Mouse (Mus musculus): ENCODE data around the gene Tet3. TPM values are rescaled to one million over a fixed set of nuclear protein-coding genes. Genes with fewer than 3 reads are reported as not detected.

Gene Tet3
- polyA plus RNA-seq, 1 experiment from 2014 or later = 79.2 TPM

- H3K9me3 ChIP-seq = no peaks in the 10 kb centered on the region
- peak; percentile 98 for ATAC-seq (ENCODE audit: low read depth)
- WGBS = under 1% methylated on average over 62 of the region's 65 CpGs
- peak within 1 kb of the TSS; percentile 89 for H3K4me3 ChIP-seq
- peak within 1 kb of the TSS; percentile 98 for H3K9ac ChIP-seq
- peak within 1 kb of the TSS; percentile 85 for H3K4me2 ChIP-seq
- no peaks in the 10 kb centered on the region for H3K27me3 ChIP-seq
- H3K27ac ChIP-seq (replicated peaks) = peak within 1 kb of the TSS; percentile 94
- peaks cover 33% of the 10 kb centered on the region for H3K4me1 ChIP-seq (replicated peaks)
- H3K36me3 ChIP-seq = peaks cover 12% of the 10 kb centered on the region
These were observed 133.1 kb downstream of the Tet3 start, which contains the start of the genes Mthfd2 and Mob1a for GRCm38 (mm10) chr6:83325525-83326393. Gene Mthfd2, minus strand, starts transcription at chr6:83325908. Gene Mob1a, plus strand, starts transcription at chr6:83326016.

GRCm38 (mm10) chr6:83323652-83324419 lies 135.0 kb downstream of the Tet3 start:
- peaks cover 30% of the 10 kb centered on the region for H3K4me1 ChIP-seq (replicated peaks)
- no peaks in the 10 kb centered on the region for H3K27me3 ChIP-seq
- H3K4me3 ChIP-seq = no peak overlapping the region
- no peaks in the 10 kb centered on the region for H3K36me3 ChIP-seq
- H3K27ac ChIP-seq (replicated peaks) = no peak overlapping the region
- ATAC-seq (ENCODE audit: low read depth) = no peak
- H3K4me2 ChIP-seq = no peak overlapping the region
- no peaks in the 10 kb centered on the region for H3K9me3 ChIP-seq
- WGBS = 76% methylated on average over 8 of the region's 8 CpGs
- H3K9ac ChIP-seq = no peak overlapping the region

- Histone ChIP-seq H3K27me3 (no peaks in the 10 kb centered on the region), H3K4me3 (no peak overlapping the region), H3K36me3 (no peaks in the 10 kb centered on the region), H3K9me3 (no peaks in the 10 kb centered on the region), H3K4me1 (replicated peaks) (peaks cover 24% of the 10 kb centered on the region), H3K4me2 (no peak overlapping the region), H3K9ac (no peak overlapping the region), H3K27ac (replicated peaks) (no peak overlapping the region)
- WGBS = 61% methylated on average over 2 of the region's 2 CpGs
- ATAC-seq (ENCODE audit: low read depth) = no peak
These were observed 136.1 kb downstream of the Tet3 start for GRCm38 (mm10) chr6:83322794-83323193.

- no peak overlapping the region for H3K27ac ChIP-seq (replicated peaks)
- H3K9me3 ChIP-seq = no peaks in the 10 kb centered on the region
- no peak for ATAC-seq (ENCODE audit: low read depth)
- 67% methylated on average over 1 of the region's 1 CpGs for WGBS
- H3K4me1 ChIP-seq (replicated peaks) = peaks cover 18% of the 10 kb centered on the region
- H3K9ac ChIP-seq = no peak overlapping the region
- no peaks in the 10 kb centered on the region for H3K27me3 ChIP-seq
- no peak overlapping the region for H3K4me2 ChIP-seq
- no peak overlapping the region for H3K4me3 ChIP-seq
- H3K36me3 ChIP-seq = no peaks in the 10 kb centered on the region
These were observed 137.0 kb downstream of the Tet3 start for GRCm38 (mm10) chr6:83321927-83322326.

GRCm38 (mm10) chr6:83317108-83317741 lies 141.7 kb downstream of the Tet3 start:
- Histone ChIP-seq H3K4me3 (peak overlapping the region; percentile 86), H3K36me3 (peaks cover 7% of the 10 kb centered on the region), H3K27me3 (no peaks in the 10 kb centered on the region), H3K27ac (replicated peaks) (peak overlapping the region; percentile 83), H3K4me1 (replicated peaks) (peaks cover 19% of the 10 kb centered on the region), H3K9me3 (no peaks in the 10 kb centered on the region), H3K9ac (peak overlapping the region; percentile 86), H3K4me2 (peak overlapping the region; percentile 90)
- under 1% methylated on average over 52 of the region's 52 CpGs for WGBS
- ATAC-seq (ENCODE audit: low read depth) = peak; percentile 99

- WGBS = 2% methylated on average over 10 of the region's 10 CpGs
These were observed 142.9 kb downstream of the Tet3 start for GRCm38 (mm10) chr6:83316022-83316421.

GRCm38 (mm10) chr6:83315293-83315692 lies 143.6 kb downstream of the Tet3 start:
- peaks cover 26% of the 10 kb centered on the region for H3K36me3 ChIP-seq

More at GRCm38 (mm10) chr6:83316022-83316421, 142.9 kb downstream of the Tet3 start:
- peak overlapping the region; percentile 90 for H3K4me2 ChIP-seq
- H3K4me3 ChIP-seq = peak overlapping the region; percentile 86
- H3K27ac ChIP-seq (replicated peaks) = no peak overlapping the region
- H3K36me3 ChIP-seq = peaks cover 19% of the 10 kb centered on the region
- no peaks in the 10 kb centered on the region for H3K9me3 ChIP-seq
- peaks cover 19% of the 10 kb centered on the region for H3K4me1 ChIP-seq (replicated peaks)
- no peak for ATAC-seq (ENCODE audit: low read depth)
- peak overlapping the region; percentile 43 for H3K9ac ChIP-seq
- H3K27me3 ChIP-seq = no peaks in the 10 kb centered on the region

GRCm38 (mm10) chr6:83312514-83312913 lies 146.4 kb downstream of the Tet3 start:
- H3K27ac ChIP-seq (replicated peaks) = no peak overlapping the region
- H3K4me2 ChIP-seq = no peak overlapping the region
- H3K9me3 ChIP-seq = no peaks in the 10 kb centered on the region
- WGBS = 90% methylated on average over 8 of the region's 8 CpGs
- no peak overlapping the region for H3K4me3 ChIP-seq
- ATAC-seq (ENCODE audit: low read depth) = no peak
- H3K9ac ChIP-seq = no peak overlapping the region
- peaks cover 44% of the 10 kb centered on the region for H3K36me3 ChIP-seq
- no peaks in the 10 kb centered on the region for H3K27me3 ChIP-seq
- H3K4me1 ChIP-seq (replicated peaks) = peaks cover 19% of the 10 kb centered on the region

More at GRCm38 (mm10) chr6:83315293-83315692, 143.6 kb downstream of the Tet3 start:
- H3K4me1 ChIP-seq (replicated peaks) = peaks cover 19% of the 10 kb centered on the region
- H3K4me3 ChIP-seq = 0 out of 2 replicates have a peak overlapping the region, but pooled peaks have one; percentile 86
- no peaks in the 10 kb centered on the region for H3K9me3 ChIP-seq
- H3K9ac ChIP-seq = 0 out of 2 replicates have a peak overlapping the region, but pooled peaks have one; percentile 43
- no peak for ATAC-seq (ENCODE audit: low read depth)
- peak overlapping the region; percentile 90 for H3K4me2 ChIP-seq
- H3K27ac ChIP-seq (replicated peaks) = no peak overlapping the region
- no peaks in the 10 kb centered on the region for H3K27me3 ChIP-seq

Small RNA genes lying within 50 kb of the gene (microRNA-seq; reads per million reads assigned to microRNA genes)
- not detected for gene Mir6374

Other genes starting within 250 kb of the Tet3 start
- 0.17 and 0.56 TPM in 2 replicates for gene Slc4a5, start 239.3 kb downstream of the Tet3 start, polyA plus RNA-seq (2015; fragmentation: Nextera tagmentation; extraction: Ambion mirVana)
- gene Mthfd2, start 133.2 kb downstream of the Tet3 start, polyA plus RNA-seq (2015; fragmentation: Nextera tagmentation; extraction: Ambion mirVana) = 27.6 and 27.8 TPM in 2 replicates
- 29.2 and 32.8 TPM in 2 replicates for gene Mob1a, start 133.1 kb downstream of the Tet3 start, polyA plus RNA-seq (2015; fragmentation: Nextera tagmentation; extraction: Ambion mirVana)
- 68.5 and 70.4 TPM in 2 replicates for gene Bola3, start 109.9 kb downstream of the Tet3 start, polyA plus RNA-seq (2015; fragmentation: Nextera tagmentation; extraction: Ambion mirVana)
- 70.8 and 75.7 TPM in 2 replicates for gene Dguok, start 47.9 kb upstream of the Tet3 start, polyA plus RNA-seq (2015; fragmentation: Nextera tagmentation; extraction: Ambion mirVana)
- 1.9 and 2.0 TPM in 2 replicates for gene Actg2, start 77.2 kb upstream of the Tet3 start, polyA plus RNA-seq (2015; fragmentation: Nextera tagmentation; extraction: Ambion mirVana)
- gene Stambp, start 113.6 kb upstream of the Tet3 start, polyA plus RNA-seq (2015; fragmentation: Nextera tagmentation; extraction: Ambion mirVana) = 46.4 and 49.3 TPM in 2 replicates
- not detected in 2 replicates for gene Clec4f, start 197.1 kb upstream of the Tet3 start, polyA plus RNA-seq (2015; fragmentation: Nextera tagmentation; extraction: Ambion mirVana)
- gene Cd207, start 218.8 kb upstream of the Tet3 start, polyA plus RNA-seq (2015; fragmentation: Nextera tagmentation; extraction: Ambion mirVana) = not detected in 2 replicates